In genomic region chr17:81459379-81459778, GRCm38 (mm10) we compare ENCODE assay signal across 28 mouse cellular contexts. TPM values are rescaled to one million over a fixed set of nuclear protein-coding genes. Genes with fewer than 3 reads are reported as not detected.
DNase-seq lines count a peak whose midpoint lies in the region; ATAC-seq and TF ChIP-seq lines count a peak whose summit lies in the region.
"Had no signal": no experiment of that assay in that cellular context is flagged by ENCODE, and none has a peak within 500 bp of the region (broad histone marks: within the 10 kb centered on the region; RNA-seq: fewer than 3 reads in every experiment).

No protein-coding gene starts in this region.

- no peak for TF ChIP-seq POLR2A in MEL (IDR thresholded peaks at IDR 0.05; ENCODE audit: control insufficient read depth in 1 of 2, insufficient read depth in 1 of 2, low read depth in 1 of 2, low read length in 2 of 2, poor library complexity in 1 of 2)

- no peaks in the 10 kb centered on the region for H3K9me3 ChIP-seq in MEL (replicated peaks; ENCODE audit: insufficient read depth, low read length)
- H3K9me3 ChIP-seq: embryonic facial prominence, embryonic 10.5 days; embryonic facial prominence, embryonic 12.5 days; forebrain, embryonic 13.5 days; forebrain, embryonic 15.5 days had no signal

- no peak overlapping the region for H3K9ac ChIP-seq in MEL (ENCODE audit: control insufficient read depth, low read depth, low read length, poor library complexity, severe bottlenecking)
- H3K9ac ChIP-seq: embryonic facial prominence, embryonic 12.5 days; forebrain, embryonic 13.5 days; forebrain, embryonic 15.5 days; forebrain, postnatal 0 days had no signal

- H3K4me3 ChIP-seq in MEL (ENCODE audit: control insufficient read depth in 1 of 2, insufficient read depth in 1 of 2, low read depth in 2 of 2, low read length in 2 of 2), result no peak overlapping the region
- H3K4me3 ChIP-seq: embryonic facial prominence, embryonic 10.5 days; embryonic facial prominence, embryonic 12.5 days; forebrain, embryonic 13.5 days; forebrain, embryonic 15.5 days had no signal

- ATAC-seq in granulocyte monocyte progenitor cell, adult 5-6 weeks (replicated peaks; ENCODE audit: poor library complexity, severe bottlenecking), result peak; percentile 48; the same call in 1 of the 2 replicates
- ATAC-seq in megakaryocyte progenitor cell, adult 5-6 weeks (replicated peaks; ENCODE audit: poor library complexity), result peak; percentile 55
- ATAC-seq: forebrain, embryonic 13.5 days; forebrain, embryonic 15.5 days; forebrain, postnatal 0 days had no signal

- TF ChIP-seq CTCF in MEL (IDR thresholded peaks at IDR 0.05 in 2 of 3, conservative IDR thresholded peaks at IDR 0.05 in 1 of 3; ENCODE audit: control insufficient read depth in 1 of 3, insufficient read depth in 1 of 3, low read depth in 2 of 3, low read length in 3 of 3, poor library complexity in 1 of 3, severe bottlenecking in 1 of 3), result no peak

- peaks cover 0 to 2% of the 10 kb centered on the region in 2 experiments; a peak in 2 of 4 replicates for H3K36me3 ChIP-seq in MEL (ENCODE audit: control insufficient read depth in 1 of 2, insufficient read depth in 2 of 2, low read length in 2 of 2)
- H3K36me3 ChIP-seq: embryonic facial prominence, embryonic 10.5 days; embryonic facial prominence, embryonic 12.5 days; forebrain, embryonic 15.5 days had no signal

- H3K4me1 ChIP-seq in MEL (ENCODE audit: control insufficient read depth in 1 of 2, insufficient read depth in 2 of 2, low read length in 2 of 2), result peaks cover 0 to 5% of the 10 kb centered on the region in 2 experiments; a peak in 2 of 4 replicates
- H3K4me1 ChIP-seq: embryonic facial prominence, embryonic 10.5 days; embryonic facial prominence, embryonic 12.5 days; forebrain, embryonic 13.5 days; forebrain, embryonic 15.5 days had no signal

- peak; percentile 35 for DNase-seq in MEL (ENCODE audit: low read depth, low spot score)
- DNase-seq in MEL-GATA-1-ER (ENCODE audit: extremely low read depth, low read depth), result peak; percentile 7
- DNase-seq in kidney, postnatal 36 days, result no peak
- no peak for DNase-seq in frontal cortex, postnatal 10 days (ENCODE audit: low spot score in 2 of 2)
- DNase-seq in left cerebral cortex, adult 8-10 months (ENCODE audit: low spot score in 2 of 2), result no peak
- DNase-seq: adrenal gland, adult 2 months; adrenal gland, postnatal 10 days; adrenal gland, postnatal 25 days; cerebellum, adult 11 months; cerebellum, adult 18-20 months; cerebellum, adult 8-10 months; cerebellum, adult 9-11 months; cerebellum, postnatal 14 days; cerebellum, postnatal 36 days; forebrain, postnatal 0 days had no signal

- 0 out of 4 replicates have a peak, but pooled peaks of 1 of the 2 experiments have one; percentile 20 for TF ChIP-seq EP300 in MEL (IDR thresholded peaks at IDR 0.05; ENCODE audit: low read depth in 1 of 2, low read length in 2 of 2)

- H3K27ac ChIP-seq in MEL (ENCODE audit: control insufficient read depth, low read depth, low read length), result no peak overlapping the region
- H3K27ac ChIP-seq: embryonic facial prominence, embryonic 10.5 days; embryonic facial prominence, embryonic 12.5 days; forebrain, embryonic 13.5 days; forebrain, embryonic 15.5 days had no signal

- H3K79me2 ChIP-seq in MEL (ENCODE audit: control insufficient read depth, insufficient read depth, low read length, poor library complexity), result no peaks in the 10 kb centered on the region

- no peaks in the 10 kb centered on the region for H3K27me3 ChIP-seq in MEL (ENCODE audit: control insufficient read depth in 1 of 2, insufficient read depth in 2 of 2, low read length in 2 of 2)
- H3K27me3 ChIP-seq: embryonic facial prominence, embryonic 12.5 days; forebrain, embryonic 13.5 days; forebrain, embryonic 15.5 days had no signal

- no peak for TF ChIP-seq RAD21 in MEL (IDR thresholded peaks at IDR 0.05; ENCODE audit: low read depth, low read length)

TF ChIP-seq in MEL, 35 proteins besides CTCF, POLR2A, EP300 and RAD21:
- peak; percentile 43; the same call in 1 of the 2 replicates for TF ChIP-seq RCOR1 (IDR thresholded peaks at IDR 0.05; ENCODE audit: low read depth, low read length)
- TF ChIP-seq ZNF384 (IDR thresholded peaks at IDR 0.05; ENCODE audit: low read depth, low read length), result 0 out of 2 replicates have a peak, but pooled peaks have one; percentile 17
- no peak for TF ChIP-seq SMC3 (IDR thresholded peaks at IDR 0.05; ENCODE audit: low read depth, low read length)
- TF ChIP-seq ZKSCAN1 (IDR thresholded peaks at IDR 0.05; ENCODE audit: low read depth, low read length), result no peak
- 0 out of 2 replicates have a peak, but pooled peaks have one; percentile 23 for TF ChIP-seq MAX (IDR thresholded peaks at IDR 0.05; ENCODE audit: low read length)
- TF ChIP-seq USF2 (IDR thresholded peaks at IDR 0.05; ENCODE audit: borderline replicate concordance in 1 of 2, insufficient read depth in 1 of 2, low read depth in 1 of 2, low read length in 2 of 2), result no peak
- peak; percentile 58 for TF ChIP-seq USF1 (IDR thresholded peaks at IDR 0.05; ENCODE audit: low read depth, low read length)
- 0 out of 2 replicates have a peak, but pooled peaks have one; percentile 14 for TF ChIP-seq GATA1 (IDR thresholded peaks at IDR 0.05; ENCODE audit: low read depth, low read length)
TF ChIP-seq in MEL: peak in this region for 5.

RNA-seq across cellular contexts. Expression of gene Gm11096, which starts 17.8 kb away (rescaled TPM):
- not detected in 2 replicates for total RNA-seq in MEL (2012; rRNA removed)
- not detected for polyA plus RNA-seq in MEL (2012; ENCODE audit: insufficient read depth in 1 of 2, insufficient read length in 2 of 2, low read depth in 1 of 2, low replicate concordance in 2 of 2, missing spikeins in 1 of 2)
- not detected in 2 replicates for total RNA-seq in granulocyte monocyte progenitor cell, adult 5-6 weeks (2014; fragmentation: Nextera tagmentation)
- total RNA-seq in granulocyte monocyte progenitor cell, adult 5-6 weeks (2017), result not detected in 2 replicates
- not detected in 2 replicates for total RNA-seq in megakaryocyte progenitor cell, adult 5-6 weeks (2015)
- total RNA-seq in megakaryocyte progenitor cell, adult 5-6 weeks (2017), result not detected in 2 replicates
- not detected for total RNA-seq in left cerebral cortex, adult 8-10 months (2022)
- total RNA-seq: adrenal gland, adult 2 months; adrenal gland, postnatal 10 days; adrenal gland, postnatal 25 days; adrenal gland, postnatal 4 days; ES-E14; forebrain, postnatal 0 days had no signal
- polyA plus RNA-seq: adrenal gland, adult 2 months; brain, embryonic 14.5 days; C2C12; cortical plate, adult 2 months; embryonic facial prominence, embryonic 10.5 days; embryonic facial prominence, embryonic 12.5 days; embryonic facial prominence, embryonic 14.5 days; forebrain, embryonic 11.5 days; forebrain, embryonic 13.5 days; forebrain, embryonic 15.5 days; forebrain, postnatal 0 days had no signal

Comparison
In these comparisons a context has a peak if more than half of its experiments do, and no peak if none do; other contexts are left out.
1. DNase-seq: peak in MEL (single experiment) and MEL-GATA-1-ER (single experiment); none in kidney, postnatal 36 days (0 of 2), frontal cortex, postnatal 10 days (0 of 2) and left cerebral cortex, adult 8-10 months (0 of 2).